Mouse (Mus musculus): ENCODE results near the gene Eid3. TPM values are rescaled to one million over a fixed set of nuclear protein-coding genes. Genes with fewer than 3 reads are reported as not detected.

Eid3 gene
- polyA plus RNA-seq, 1 experiment from 2014 or later, result 0.37 TPM

GRCm38 (mm10) chr10:82876076-82876796 lies 9.8 kb downstream of the Eid3 start:
- Histone ChIP-seq H3K27me3 (replicated peaks; ENCODE audit: control insufficient read depth, insufficient read depth, low read length) (no peaks in the 10 kb centered on the region), H3K27ac (ENCODE audit: low read length) (no peak overlapping the region), H3K4me2 (ENCODE audit: low read length) (no peak overlapping the region), H3K9ac (replicated peaks; ENCODE audit: low read depth, low read length) (no peak overlapping the region), H3K36me3 (ENCODE audit: control insufficient read depth, insufficient read depth) (peaks cover 42% of the 10 kb centered on the region), H3K4me1 (replicated peaks; ENCODE audit: control insufficient read depth, insufficient read depth, low read length) (no peaks in the 10 kb centered on the region), H3K9me3 (ENCODE audit: control insufficient read depth, low read length) (no peaks in the 10 kb centered on the region), H3K4me3 (replicated peaks; ENCODE audit: low read length) (no peak overlapping the region)
- no peak for ATAC-seq
- 81% methylated on average over 16 of the region's 16 CpGs for WGBS

GRCm38 (mm10) chr10:82887354-82887753 lies 20.9 kb downstream of the Eid3 start:
- Histone ChIP-seq H3K9me3 (ENCODE audit: control insufficient read depth, low read length) (no peaks in the 10 kb centered on the region), H3K27ac (ENCODE audit: low read length) (no peak overlapping the region), H3K36me3 (ENCODE audit: control insufficient read depth, insufficient read depth) (peaks cover 51% of the 10 kb centered on the region), H3K4me2 (ENCODE audit: low read length) (no peak overlapping the region), H3K4me3 (replicated peaks; ENCODE audit: low read length) (no peak overlapping the region), H3K4me1 (replicated peaks; ENCODE audit: control insufficient read depth, insufficient read depth, low read length) (peaks cover 3% of the 10 kb centered on the region; the same call in 1 of the 2 replicates), H3K27me3 (replicated peaks; ENCODE audit: control insufficient read depth, insufficient read depth, low read length) (no peaks in the 10 kb centered on the region), H3K9ac (replicated peaks; ENCODE audit: low read depth, low read length) (no peak overlapping the region)
- no peak for ATAC-seq
- 89% methylated on average over 6 of the region's 6 CpGs for WGBS

- no peak for ATAC-seq
- Histone ChIP-seq H3K4me2 (ENCODE audit: low read length) (no peak overlapping the region), H3K27me3 (replicated peaks; ENCODE audit: control insufficient read depth, insufficient read depth, low read length) (no peaks in the 10 kb centered on the region), H3K36me3 (ENCODE audit: control insufficient read depth, insufficient read depth) (peaks cover 45% of the 10 kb centered on the region), H3K4me1 (replicated peaks; ENCODE audit: control insufficient read depth, insufficient read depth, low read length) (peaks cover 8% of the 10 kb centered on the region; the same call in 1 of the 2 replicates), H3K9me3 (ENCODE audit: control insufficient read depth, low read length) (no peaks in the 10 kb centered on the region), H3K9ac (replicated peaks; ENCODE audit: low read depth, low read length) (no peak overlapping the region), H3K4me3 (replicated peaks; ENCODE audit: low read length) (no peak overlapping the region), H3K27ac (ENCODE audit: low read length) (no peak overlapping the region)
- WGBS, result 92% methylated on average over 8 of the region's 8 CpGs
Measured at GRCm38 (mm10) chr10:82888576-82888975, 22.1 kb downstream of the Eid3 start.

GRCm38 (mm10) chr10:82889447-82889973 lies 23.1 kb downstream of the Eid3 start:
- Histone ChIP-seq H3K36me3 (ENCODE audit: control insufficient read depth, insufficient read depth) (peaks cover 40% of the 10 kb centered on the region), H3K4me1 (replicated peaks; ENCODE audit: control insufficient read depth, insufficient read depth, low read length) (peaks cover 16% of the 10 kb centered on the region), H3K27ac (ENCODE audit: low read length) (no peak overlapping the region)

GRCm38 (mm10) chr10:82890936-82891335 lies 24.5 kb downstream of the Eid3 start:
- Histone ChIP-seq H3K9ac (replicated peaks; ENCODE audit: low read depth, low read length) (no peak overlapping the region), H3K9me3 (ENCODE audit: control insufficient read depth, low read length) (no peaks in the 10 kb centered on the region), H3K4me1 (replicated peaks; ENCODE audit: control insufficient read depth, insufficient read depth, low read length) (peaks cover 16% of the 10 kb centered on the region), H3K4me2 (ENCODE audit: low read length) (no peak overlapping the region), H3K36me3 (ENCODE audit: control insufficient read depth, insufficient read depth) (peaks cover 30% of the 10 kb centered on the region), H3K4me3 (replicated peaks; ENCODE audit: low read length) (no peak overlapping the region), H3K27ac (ENCODE audit: low read length) (no peak overlapping the region), H3K27me3 (replicated peaks; ENCODE audit: control insufficient read depth, insufficient read depth, low read length) (no peaks in the 10 kb centered on the region)
- ATAC-seq, result no peak
- WGBS, result 93% methylated on average over 2 of the region's 2 CpGs

More at GRCm38 (mm10) chr10:82889447-82889973, 23.1 kb downstream of the Eid3 start:
- ATAC-seq, result no peak
- no peaks in the 10 kb centered on the region for H3K27me3 ChIP-seq (replicated peaks; ENCODE audit: control insufficient read depth, insufficient read depth, low read length)
- no peaks in the 10 kb centered on the region for H3K9me3 ChIP-seq (ENCODE audit: control insufficient read depth, low read length)
- H3K9ac ChIP-seq (replicated peaks; ENCODE audit: low read depth, low read length), result no peak overlapping the region
- no peak overlapping the region for H3K4me2 ChIP-seq (ENCODE audit: low read length)
- WGBS, result 51% methylated on average over 9 of the region's 9 CpGs
- no peak overlapping the region for H3K4me3 ChIP-seq (replicated peaks; ENCODE audit: low read length)

- Histone ChIP-seq H3K4me2 (ENCODE audit: low read length) (no peak overlapping the region), H3K4me1 (replicated peaks; ENCODE audit: control insufficient read depth, insufficient read depth, low read length) (peaks cover 16% of the 10 kb centered on the region), H3K27ac (ENCODE audit: low read length) (no peak overlapping the region), H3K9me3 (ENCODE audit: control insufficient read depth, low read length) (no peaks in the 10 kb centered on the region), H3K36me3 (ENCODE audit: control insufficient read depth, insufficient read depth) (peaks cover 35% of the 10 kb centered on the region), H3K4me3 (replicated peaks; ENCODE audit: low read length) (no peak overlapping the region), H3K27me3 (replicated peaks; ENCODE audit: control insufficient read depth, insufficient read depth, low read length) (no peaks in the 10 kb centered on the region), H3K9ac (replicated peaks; ENCODE audit: low read depth, low read length) (no peak overlapping the region)
- 91% methylated on average over 7 of the region's 7 CpGs for WGBS
- no peak for ATAC-seq
Measured at GRCm38 (mm10) chr10:82891427-82891826, 25.0 kb downstream of the Eid3 start.

GRCm38 (mm10) chr10:82892442-82893055 lies 26.1 kb downstream of the Eid3 start:
- no peaks in the 10 kb centered on the region for H3K9me3 ChIP-seq (ENCODE audit: control insufficient read depth, low read length)
- H3K36me3 ChIP-seq (ENCODE audit: control insufficient read depth, insufficient read depth), result peaks cover 33% of the 10 kb centered on the region
- H3K4me1 ChIP-seq (replicated peaks; ENCODE audit: control insufficient read depth, insufficient read depth, low read length), result peaks cover 16% of the 10 kb centered on the region
- no peak overlapping the region for H3K9ac ChIP-seq (replicated peaks; ENCODE audit: low read depth, low read length)
- WGBS, result 93% methylated on average over 9 of the region's 9 CpGs
- no peak overlapping the region for H3K4me2 ChIP-seq (ENCODE audit: low read length)
- ATAC-seq, result no peak
- no peak overlapping the region for H3K27ac ChIP-seq (ENCODE audit: low read length)
- no peaks in the 10 kb centered on the region for H3K27me3 ChIP-seq (replicated peaks; ENCODE audit: control insufficient read depth, insufficient read depth, low read length)
- no peak overlapping the region for H3K4me3 ChIP-seq (replicated peaks; ENCODE audit: low read length)

- Histone ChIP-seq H3K4me3 (replicated peaks; ENCODE audit: low read length) (no peak overlapping the region), H3K4me2 (ENCODE audit: low read length) (no peak overlapping the region), H3K36me3 (ENCODE audit: control insufficient read depth, insufficient read depth) (peaks cover 33% of the 10 kb centered on the region), H3K27me3 (replicated peaks; ENCODE audit: control insufficient read depth, insufficient read depth, low read length) (no peaks in the 10 kb centered on the region), H3K9me3 (ENCODE audit: control insufficient read depth, low read length) (no peaks in the 10 kb centered on the region), H3K9ac (replicated peaks; ENCODE audit: low read depth, low read length) (no peak overlapping the region), H3K4me1 (replicated peaks; ENCODE audit: control insufficient read depth, insufficient read depth, low read length) (peaks cover 16% of the 10 kb centered on the region), H3K27ac (ENCODE audit: low read length) (peak overlapping the region; percentile 17; the same call in 1 of the 2 replicates)
- peak; percentile 75 for ATAC-seq
- 50% methylated on average over 18 of the region's 18 CpGs for WGBS
Measured at GRCm38 (mm10) chr10:82893872-82894650, 27.6 kb downstream of the Eid3 start.

GRCm38 (mm10) chr10:82897936-82898335 lies 31.5 kb downstream of the Eid3 start:
- H3K4me2 ChIP-seq (ENCODE audit: low read length), result no peak overlapping the region
- no peak overlapping the region for H3K4me3 ChIP-seq (replicated peaks; ENCODE audit: low read length)
- no peak overlapping the region for H3K27ac ChIP-seq (ENCODE audit: low read length)
- peaks cover 27% of the 10 kb centered on the region for H3K4me1 ChIP-seq (replicated peaks; ENCODE audit: control insufficient read depth, insufficient read depth, low read length)
- no peaks in the 10 kb centered on the region for H3K27me3 ChIP-seq (replicated peaks; ENCODE audit: control insufficient read depth, insufficient read depth, low read length)
- 94% methylated on average over 13 of the region's 13 CpGs for WGBS
- H3K36me3 ChIP-seq (ENCODE audit: control insufficient read depth, insufficient read depth), result peaks cover 19% of the 10 kb centered on the region
- no peak for ATAC-seq
- H3K9me3 ChIP-seq (ENCODE audit: control insufficient read depth, low read length), result no peaks in the 10 kb centered on the region
- H3K9ac ChIP-seq (replicated peaks; ENCODE audit: low read depth, low read length), result no peak overlapping the region

Measured in forebrain, embryonic 16.5 days (tissue).